Mouse (Mus musculus) NIH3T3 (cell line): ENCODE data around the gene Kif26b.

Experiments
- DNase-seq: peaks from one replicate; pipeline ENCODE4 v3.0.0-alpha.2; 2012; ENCODE audit warnings: low read depth

Kif26b gene

DNA sequence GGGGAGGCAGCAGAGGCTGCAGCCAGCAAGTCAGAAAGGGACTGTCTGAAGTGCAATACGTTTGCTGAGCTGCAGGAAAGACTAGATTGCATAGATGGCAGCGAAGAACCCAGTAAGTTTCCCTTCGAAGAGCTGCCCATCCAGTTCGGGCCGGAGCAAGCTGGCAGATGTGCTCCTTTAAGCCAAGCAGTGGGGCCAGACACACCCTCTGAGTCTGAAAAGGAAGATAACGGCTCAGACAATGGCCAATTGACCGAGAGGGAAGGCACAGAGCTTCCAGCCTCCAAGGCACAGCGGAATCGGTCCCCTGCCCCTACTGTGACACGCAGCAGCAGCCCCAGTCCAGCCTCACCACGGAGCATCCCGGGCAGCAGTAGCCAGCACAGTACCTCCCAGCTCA lies 386.1 kb downstream of the Kif26b start:
- no peak for DNase-seq

DNA sequence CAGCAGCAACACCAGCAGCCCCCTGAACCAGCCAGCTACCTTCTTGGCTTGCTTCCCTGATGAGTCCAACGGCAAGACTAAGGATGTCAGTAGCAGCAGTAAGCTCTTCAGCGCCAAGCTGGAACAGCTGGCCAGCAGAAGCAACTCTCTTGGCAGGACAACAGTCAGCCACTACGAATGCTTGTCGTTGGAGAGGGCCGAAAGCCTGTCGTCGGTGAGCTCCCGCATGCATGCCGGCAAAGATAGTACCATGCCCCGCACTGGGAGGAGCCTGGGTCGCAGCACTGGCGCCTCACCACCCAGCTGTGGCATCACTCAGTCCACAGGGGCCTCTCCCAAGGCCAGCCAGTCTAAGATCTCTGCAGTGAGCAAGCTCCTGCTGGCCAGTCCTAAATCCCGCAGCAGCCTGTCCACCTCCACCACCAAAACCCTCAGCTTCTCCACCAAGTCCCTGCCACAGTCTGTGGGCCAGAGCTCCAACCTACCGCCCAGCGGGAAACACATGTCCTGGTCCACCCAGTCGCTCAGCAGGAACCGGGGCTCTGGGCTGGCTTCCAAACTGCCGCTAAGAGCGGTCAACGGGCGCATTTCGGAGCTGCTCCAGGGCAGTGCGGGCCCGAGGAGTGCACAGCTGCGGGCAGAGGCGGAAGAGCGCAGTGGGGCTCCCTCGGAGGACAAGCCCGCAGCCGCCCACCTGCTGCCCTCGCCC lies 388.4 kb downstream of the Kif26b start:
- no peak for DNase-seq

DNA sequence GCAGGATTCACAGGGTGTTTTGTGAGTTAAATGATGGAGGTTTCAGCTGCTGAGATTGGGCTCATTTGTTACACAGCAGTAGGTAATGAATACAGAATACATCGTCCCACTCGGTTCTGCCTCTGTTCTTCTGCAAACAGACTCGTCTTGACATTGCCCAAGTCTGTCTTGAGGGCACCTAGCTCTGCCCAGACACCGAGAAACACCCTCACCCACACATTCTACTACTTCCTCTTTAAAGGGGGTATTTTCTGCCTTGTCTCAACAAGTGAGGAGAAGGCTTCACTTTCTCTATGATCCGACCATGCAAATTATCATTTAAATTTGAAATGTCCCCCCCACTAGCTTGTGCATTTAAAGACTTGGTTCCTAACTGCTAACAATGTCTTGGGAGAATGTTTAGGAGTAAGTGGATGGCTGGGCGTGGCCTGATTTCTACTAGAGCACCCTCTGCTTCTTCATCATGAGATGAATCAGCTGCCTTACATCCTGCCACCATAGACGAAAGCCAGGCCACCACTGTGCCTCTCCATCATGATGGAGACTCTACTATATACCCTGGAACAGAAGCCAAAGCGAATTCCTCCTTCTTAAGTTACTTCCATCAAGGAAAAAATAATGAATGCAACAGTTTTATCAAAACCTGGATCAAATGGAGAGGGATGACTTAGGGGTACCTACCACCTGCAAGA lies 395.7 kb downstream of the Kif26b start:
- DNase-seq = no peak

DNA sequence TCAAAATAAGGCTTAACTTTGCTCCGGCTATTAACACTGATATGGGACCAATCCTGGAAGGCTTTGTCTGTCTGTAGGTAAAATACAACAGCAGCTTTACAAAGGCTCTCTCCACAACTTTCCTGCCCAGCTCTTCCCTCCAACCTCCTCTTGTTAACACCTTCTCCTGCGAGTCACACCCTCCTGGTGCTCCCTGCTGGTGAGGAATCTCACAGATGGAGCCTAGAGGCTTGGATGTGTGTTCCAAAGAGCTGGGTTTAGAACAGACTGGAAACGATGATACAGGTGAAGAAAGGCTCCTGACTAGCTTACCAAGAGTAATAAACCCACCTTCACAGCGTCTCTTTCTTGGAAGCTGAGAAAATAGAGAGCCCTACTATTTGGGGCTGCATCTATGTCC lies 400.6 kb downstream of the Kif26b start:
- DNase-seq = no peak

DNA sequence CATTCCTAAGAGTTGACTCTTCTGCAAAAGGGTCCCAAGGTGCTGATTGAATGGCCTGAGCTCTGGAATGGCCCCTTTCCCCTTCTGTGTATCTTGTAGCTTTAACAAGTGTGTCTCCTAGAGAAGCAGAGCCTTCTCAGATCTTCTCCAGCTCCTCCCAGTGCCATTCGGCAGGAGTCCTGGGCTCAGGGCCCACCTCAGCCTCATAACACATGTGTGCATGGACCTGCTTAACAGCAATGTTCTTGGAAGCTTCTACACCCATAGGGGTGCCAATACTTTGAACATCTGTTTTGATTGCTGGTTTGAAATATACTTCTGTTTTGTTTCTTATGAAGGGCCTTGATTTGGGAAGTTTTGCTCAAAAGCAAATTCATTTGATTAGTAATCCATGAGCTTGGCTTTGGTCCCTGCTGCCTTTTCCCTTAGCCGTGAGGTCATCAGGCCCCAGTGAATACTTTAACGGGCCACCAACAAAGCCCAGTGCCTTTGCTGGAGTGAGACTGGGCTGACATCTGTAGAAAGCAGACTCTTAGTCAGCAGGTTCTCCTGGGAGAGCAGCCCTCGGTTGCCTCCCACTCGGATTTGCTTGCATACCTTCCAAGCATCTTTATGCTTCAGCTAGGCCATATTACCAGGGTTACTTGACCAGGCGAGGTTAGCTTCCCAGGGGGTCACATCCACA lies 405.2 kb downstream of the Kif26b start:
- peak; percentile 58 for DNase-seq

DNA sequence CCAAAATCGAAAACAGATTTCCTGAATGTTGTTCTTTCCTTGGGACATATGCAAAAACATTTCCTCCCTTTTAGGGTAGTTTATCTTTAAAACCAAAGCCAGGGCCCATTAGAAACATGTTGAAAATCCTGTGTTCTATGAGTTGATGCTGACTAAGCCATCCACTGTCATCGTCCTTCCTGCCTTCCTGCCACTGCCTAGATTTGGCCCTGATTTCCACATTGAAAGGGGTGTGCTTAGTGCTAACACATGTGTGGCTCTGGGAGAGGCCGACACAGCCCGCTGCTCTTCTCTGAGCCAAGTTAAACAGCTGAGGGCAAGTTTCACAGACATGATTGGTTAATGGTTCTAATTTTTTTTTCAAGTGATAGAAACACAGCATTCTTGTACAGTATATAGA lies 407.5 kb downstream of the Kif26b start:
- peak; percentile 87 for DNase-seq

DNA sequence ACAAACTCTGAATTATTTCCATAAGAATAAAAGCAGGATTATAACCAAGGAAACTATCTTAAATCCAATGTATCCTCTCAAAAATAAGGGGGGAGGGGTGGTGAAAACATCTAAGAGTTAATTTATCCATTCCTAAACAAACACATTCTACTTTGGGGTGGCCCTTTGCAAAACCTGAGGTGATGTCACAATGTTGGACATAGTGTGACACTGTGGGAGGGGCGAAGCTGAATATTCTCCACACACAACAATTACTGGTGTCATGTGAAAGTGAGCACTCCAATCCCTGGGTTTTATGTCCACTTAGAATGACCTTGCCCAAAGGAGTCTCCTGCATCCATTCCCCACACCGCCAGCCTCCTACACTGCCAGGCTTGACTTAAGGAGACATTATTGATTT lies 408.1 kb downstream of the Kif26b start:
- DNase-seq = no peak

DNA sequence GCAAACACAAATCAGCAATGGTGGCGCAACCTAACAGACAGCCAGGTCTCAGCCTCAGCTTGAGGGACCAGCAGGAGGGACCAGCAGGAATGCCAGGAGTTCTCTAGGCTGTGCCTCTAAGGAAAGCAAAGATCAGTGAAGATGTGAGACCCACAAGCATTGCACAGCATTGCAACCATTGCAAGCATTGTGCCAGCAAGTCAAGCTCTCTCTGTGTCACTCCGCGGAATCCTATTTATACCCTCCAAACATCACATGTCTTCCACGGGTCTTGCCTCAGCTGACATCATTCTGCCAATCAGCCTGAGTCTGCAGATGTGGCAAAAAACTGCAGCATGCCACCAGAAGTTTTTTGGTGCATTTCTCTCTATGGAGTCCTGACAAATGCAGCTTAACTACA lies 411.4 kb downstream of the Kif26b start:
- DNase-seq = peak; percentile 23

DNA sequence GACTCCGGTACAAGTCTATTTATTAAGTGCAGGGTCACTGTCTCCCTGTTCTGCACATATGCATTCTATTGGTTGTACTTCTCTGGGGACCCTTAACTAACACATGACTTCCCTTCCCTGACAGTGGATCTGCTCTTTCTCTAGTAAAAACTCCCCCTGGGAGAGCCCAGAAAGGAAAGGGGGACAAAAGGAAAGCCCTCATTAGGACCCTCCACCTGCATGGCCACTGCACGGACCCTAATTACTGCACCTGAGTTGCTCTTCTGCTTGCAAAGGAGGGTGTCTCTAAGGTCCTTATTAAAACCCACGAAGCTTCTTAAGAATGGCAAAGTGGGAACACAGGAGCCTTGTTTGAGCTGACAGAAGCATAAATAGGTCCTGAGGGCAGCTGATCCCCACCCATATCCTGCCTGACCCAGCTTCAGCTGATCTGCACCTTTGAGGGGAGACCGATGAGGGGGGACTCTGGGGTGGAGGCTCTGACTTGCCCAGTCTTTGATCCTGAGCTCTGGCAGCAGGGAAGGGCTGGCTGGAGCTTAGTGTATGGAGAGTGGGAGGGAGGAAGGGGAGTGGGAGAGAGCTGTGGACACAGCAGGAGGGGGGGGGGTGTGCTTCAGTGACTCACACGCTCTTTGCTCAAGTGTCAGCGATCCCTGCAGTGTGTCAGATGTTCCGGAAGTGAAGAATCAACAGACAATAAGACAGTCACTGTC lies 413.5 kb downstream of the Kif26b start:
- peak; percentile 31 for DNase-seq

DNA sequence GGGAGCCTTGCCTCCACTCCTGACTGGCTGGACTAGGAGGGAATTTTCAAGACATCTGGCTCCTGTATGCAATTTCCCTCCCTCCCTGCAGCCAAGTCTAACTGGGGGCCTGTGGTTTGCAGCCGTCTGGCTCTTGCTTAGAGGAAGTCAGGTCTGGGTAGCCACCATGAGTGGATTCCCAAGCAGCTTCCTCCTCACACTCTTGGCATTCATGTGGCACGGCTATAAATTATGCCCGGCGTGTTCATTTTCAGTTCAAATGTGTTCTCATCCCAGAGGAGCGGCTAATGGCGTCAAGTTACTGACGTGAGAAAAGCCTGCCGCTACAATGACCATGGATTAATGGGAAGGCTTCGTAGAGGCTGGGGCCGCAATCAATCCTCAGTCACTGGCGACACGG lies 424.0 kb downstream of the Kif26b start:
- DNase-seq = no peak

DNA sequence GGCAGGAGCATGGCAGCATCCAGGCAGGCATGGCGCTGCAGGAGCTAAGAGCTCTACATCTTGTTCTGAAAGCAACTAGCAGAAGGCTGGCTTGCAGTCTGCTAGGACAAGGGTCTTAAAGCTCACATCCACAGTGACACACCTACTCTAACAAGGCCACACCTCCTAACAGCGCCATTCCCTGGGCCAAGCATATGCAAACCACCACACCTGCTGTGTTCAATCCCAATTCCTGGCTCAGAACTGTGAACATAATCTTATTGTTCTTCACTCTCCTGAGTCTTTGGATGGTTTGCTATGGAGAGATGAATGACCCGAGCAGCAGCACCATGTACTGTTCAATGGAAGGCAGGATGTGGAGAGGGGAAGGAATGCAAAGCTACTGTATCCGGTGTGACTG lies 429.7 kb downstream of the Kif26b start:
- DNase-seq = no peak

DNA sequence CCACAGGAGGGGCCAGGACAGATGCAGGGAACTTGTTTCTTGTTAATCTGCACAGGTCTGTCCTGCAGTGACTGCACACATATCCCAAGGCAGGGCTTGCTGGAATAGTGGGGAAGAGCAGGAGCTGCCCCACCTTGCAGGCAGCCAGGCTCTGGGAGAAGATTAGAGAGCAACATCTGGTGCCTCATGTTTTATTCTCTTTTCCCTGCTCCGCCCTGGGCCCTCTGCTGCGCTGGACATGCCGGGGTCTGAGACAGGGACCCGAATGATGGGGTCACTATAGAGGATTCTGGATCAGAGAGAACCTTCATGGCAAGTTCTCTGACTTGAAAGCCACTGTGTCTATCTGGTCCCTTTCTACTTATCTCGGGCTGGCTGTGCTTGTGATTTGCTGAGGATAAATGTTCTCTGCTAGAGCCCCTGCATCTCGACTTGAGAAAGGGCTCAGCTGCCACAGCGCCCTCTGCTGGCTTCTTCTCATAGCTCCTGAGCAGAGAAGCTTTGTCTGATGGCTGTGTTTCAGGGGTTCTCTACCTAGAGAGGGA lies 431.2 kb downstream of the Kif26b start:
- DNase-seq = peak; percentile 90

DNA sequence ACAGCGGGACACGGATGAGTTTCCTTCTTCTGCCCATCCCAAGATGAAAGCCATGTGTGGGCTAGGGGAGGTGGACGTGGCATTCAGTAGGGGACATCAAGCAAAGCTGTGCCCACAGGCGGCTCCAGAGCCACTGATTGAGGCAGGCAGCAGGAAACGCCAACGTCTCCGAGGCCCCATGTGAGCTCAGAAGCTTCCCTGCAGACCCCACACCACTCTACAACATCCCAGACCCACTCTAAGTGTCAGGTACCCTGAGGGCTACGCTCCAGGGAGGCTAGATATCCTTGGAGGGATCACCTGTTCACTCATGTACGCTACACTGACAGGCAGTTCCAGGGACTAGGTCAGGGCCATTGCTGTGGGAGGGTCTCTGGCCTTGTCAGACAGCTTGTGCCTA lies 432.7 kb downstream of the Kif26b start:
- no peak for DNase-seq

DNA sequence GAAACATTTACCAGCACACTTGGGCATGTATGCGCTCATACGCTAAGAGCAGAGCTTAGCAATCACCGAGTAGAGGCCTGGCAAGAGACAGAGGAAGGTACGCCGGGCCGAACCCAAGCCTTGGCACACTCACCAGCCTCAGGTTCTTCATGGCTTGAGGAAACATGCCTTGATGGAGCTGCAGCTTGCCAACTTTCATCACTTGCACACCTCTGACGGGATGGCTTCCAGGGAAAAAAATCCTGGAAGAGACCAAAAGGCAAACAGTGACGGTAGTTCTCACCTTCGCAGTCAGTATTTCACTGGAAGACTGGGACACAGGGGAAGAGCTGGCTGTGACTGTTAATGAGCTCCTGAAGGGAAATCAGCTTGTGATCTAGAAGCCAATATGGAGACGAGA lies 443.1 kb downstream of the Kif26b start:
- DNase-seq = no peak

DNA sequence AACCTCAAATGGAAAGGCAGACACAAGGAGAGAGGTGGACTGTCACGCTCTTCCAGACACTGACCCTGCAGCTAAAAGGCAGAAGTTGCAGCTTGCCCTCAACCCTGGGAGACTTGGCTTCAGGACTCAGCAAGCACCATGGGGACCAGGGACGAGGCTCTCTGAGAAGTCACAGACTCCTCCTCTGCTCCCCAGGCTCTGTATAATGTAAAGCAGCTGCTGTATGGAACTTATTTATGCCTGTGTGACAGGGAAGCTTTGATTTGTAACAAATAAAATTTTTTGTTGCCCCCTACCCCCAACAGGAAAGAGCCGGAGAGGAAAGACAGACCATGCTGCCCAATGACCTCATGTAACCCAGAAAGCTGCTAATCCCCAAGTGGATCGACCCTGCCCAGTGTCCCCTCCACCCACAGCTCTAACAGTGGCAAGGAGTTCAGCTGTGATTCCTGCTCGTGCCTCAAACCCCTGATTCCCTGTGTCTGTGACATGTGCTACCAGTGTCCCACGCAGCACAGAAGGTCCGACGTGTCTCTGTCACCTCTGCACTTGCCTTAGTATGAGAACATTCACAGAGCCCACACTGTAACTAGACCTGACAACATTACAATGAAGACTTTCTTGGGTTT lies 449.8 kb downstream of the Kif26b start:
- DNase-seq = no peak

DNA sequence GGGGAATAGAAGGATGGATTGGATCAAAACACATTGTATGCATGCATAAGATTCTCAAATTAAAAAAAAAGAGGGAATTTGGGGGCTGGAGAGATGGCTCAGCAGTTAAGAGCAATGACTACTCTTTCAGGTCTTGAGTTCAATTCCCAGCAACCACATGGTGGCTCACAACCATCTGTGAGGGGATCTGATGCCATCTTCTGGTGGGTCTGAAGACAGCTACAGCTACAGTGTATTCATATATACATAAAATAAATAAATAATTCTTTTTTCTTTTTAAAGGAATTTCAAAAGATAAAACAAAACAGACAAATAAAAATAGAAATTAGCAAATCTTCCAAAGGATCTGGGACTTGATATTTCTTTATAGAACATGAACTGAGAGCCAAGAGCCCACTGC lies 451.3 kb downstream of the Kif26b start:
- DNase-seq = no peak

DNA sequence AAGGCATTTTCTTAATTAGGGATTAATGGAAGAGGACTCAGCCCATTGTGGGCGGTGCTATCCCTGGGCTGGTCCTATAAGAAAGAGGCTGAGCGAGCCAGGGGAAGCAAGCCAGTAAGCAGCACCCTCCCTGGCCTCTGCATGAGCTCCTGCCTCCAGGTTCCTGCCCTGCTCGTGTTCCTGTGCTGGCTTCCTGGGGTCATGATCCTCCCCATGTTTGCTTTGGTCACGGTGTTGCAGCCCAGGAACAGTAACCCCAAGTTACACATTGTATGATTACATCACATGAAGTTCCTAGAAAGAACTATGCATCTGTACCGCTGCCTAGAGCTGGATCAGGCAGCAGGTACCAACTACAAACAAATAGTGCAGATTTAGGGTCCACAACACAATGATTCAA lies 452.7 kb downstream of the Kif26b start:
- DNase-seq = no peak

DNA sequence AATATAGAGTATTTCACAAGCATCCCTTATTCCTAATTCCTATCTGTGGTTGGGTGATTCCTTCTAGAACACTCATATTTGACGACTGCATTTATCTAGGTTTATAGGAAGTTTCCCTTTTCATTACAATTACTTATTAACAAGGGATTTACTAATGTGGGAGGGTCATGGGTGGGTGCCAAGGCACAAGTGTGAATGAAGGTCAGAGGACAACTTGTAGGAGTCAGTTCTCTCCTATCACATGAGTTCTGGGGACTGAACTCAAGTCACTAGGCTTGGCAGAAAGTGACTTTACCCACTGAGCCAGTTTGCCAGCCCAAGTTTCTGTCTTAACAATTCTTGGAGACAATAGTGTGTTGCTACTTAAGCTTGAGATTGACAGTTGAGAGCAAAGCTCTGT lies 459.3 kb downstream of the Kif26b start:
- DNase-seq = no peak
